Mouse (Mus musculus) heart, embryonic 15.5 days (tissue): Measurements from ENCODE around the gene Rad51d. TPM values are rescaled to one million over a fixed set of nuclear protein-coding genes. Genes with fewer than 3 reads are reported as not detected.
"Not testable (repeated sequence)": the region's sequence is repeated elsewhere in the genome, so short reads cannot be mapped to it uniquely, and the experiment has no call there.

Source experiments
- ATAC-seq: fragments of 200-750 bp; cut with Nextera tagmentation; replicated peaks from 2 replicates; pipeline ENCODE4 v1.8.0; 2017; ENCODE audit warnings: low read depth, moderate TSS enrichment; ENCODE audit not compliant: insufficient number of reproducible peaks, insufficient read depth, low FRiP score
- H3K27ac ChIP-seq: fragments of 300-500 bp; sonication (generic); 2 replicates; pipeline ENCODE4 v1.5.1; 2015; ENCODE audit warnings: mild to moderate bottlenecking, inconsistent platforms
- H3K27me3 ChIP-seq: fragments of 300-500 bp; sonication (generic); 2 replicates; pipeline ENCODE4 v1.6.1; 2015; ENCODE audit warnings: inconsistent platforms
- H3K36me3 ChIP-seq: fragments of 300-500 bp; sonication (generic); 2 replicates; pipeline ENCODE4 v1.6.1; 2015; ENCODE audit warnings: mild to moderate bottlenecking, inconsistent platforms
- H3K4me1 ChIP-seq: fragments of 300-500 bp; sonication (generic); replicated peaks from 2 replicates; pipeline ENCODE4 v1.6.1; 2015; ENCODE audit warnings: inconsistent platforms
- H3K4me2 ChIP-seq: fragments of 300-500 bp; sonication (generic); 2 replicates; pipeline ENCODE4 v1.6.1; 2015; ENCODE audit warnings: inconsistent platforms, mild to moderate bottlenecking, moderate library complexity
- H3K4me3 ChIP-seq: fragments of 300-500 bp; sonication (generic); 2 replicates; pipeline ENCODE4 v1.5.1; 2015; ENCODE audit warnings: mild to moderate bottlenecking, inconsistent platforms
- H3K9ac ChIP-seq: fragments of 300-500 bp; sonication (generic); 2 replicates; pipeline ENCODE4 v1.6.1; 2015; ENCODE audit warnings: mild to moderate bottlenecking, inconsistent platforms
- H3K9me3 ChIP-seq: fragments of 300-500 bp; sonication (generic); replicated peaks from 2 replicates; pipeline ENCODE4 v1.6.1; 2016; ENCODE audit warnings: inconsistent platforms
- WGBS: fragments of 180-500 bp; shearing (Covaris S2); methylation state at CpG from one replicate; pipeline ENCODE4 v1.1.7; 2015; ENCODE audit warnings: mixed read lengths; 5-methylcytosine and 5-hydroxymethylcytosine counted together
- polyA plus RNA-seq: library from polyadenylated mRNA; unstranded; fragments of >200 nt; fragmentation: Nextera tagmentation; extraction: Ambion mirVana; gene quantifications from 2 replicates; pipeline ENCODE4 v1.2.1, GENCODE M21; 2015

Rad51d gene
- polyA plus RNA-seq, 1 experiment from 2014 or later: 11.9 TPM

DNA sequence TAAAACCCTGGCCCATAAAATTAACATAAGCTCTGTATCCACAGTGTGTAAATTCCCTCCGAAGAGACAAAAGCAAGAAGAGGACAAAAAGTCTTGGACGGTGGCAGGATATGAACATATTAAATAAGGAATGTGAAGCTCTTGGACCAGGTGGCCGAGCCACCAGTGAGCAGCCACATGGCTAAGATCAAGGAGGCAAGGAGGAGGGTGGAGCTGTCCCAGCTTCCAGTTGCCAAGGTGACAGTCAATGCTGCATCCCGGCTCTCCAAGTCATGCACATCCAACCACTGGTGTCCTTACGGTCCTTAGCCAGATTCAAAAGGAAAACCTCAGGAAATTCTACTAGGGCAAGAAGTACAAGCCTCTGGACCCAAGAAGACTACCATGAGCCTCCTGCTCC lies 51.9 kb downstream of the Rad51d start:
- Histone ChIP-seq H3K9me3 (no peaks in the 10 kb centered on the region), H3K27ac (no peak overlapping the region), H3K4me3 (no peak overlapping the region), H3K27me3 (no peaks in the 10 kb centered on the region), H3K4me2 (no peak overlapping the region), H3K4me1 (no peaks in the 10 kb centered on the region), H3K9ac (no peak overlapping the region), H3K36me3 (no peaks in the 10 kb centered on the region)
- no peak for ATAC-seq
- 56% methylated on average over 5 of the region's 5 CpGs for WGBS

DNA sequence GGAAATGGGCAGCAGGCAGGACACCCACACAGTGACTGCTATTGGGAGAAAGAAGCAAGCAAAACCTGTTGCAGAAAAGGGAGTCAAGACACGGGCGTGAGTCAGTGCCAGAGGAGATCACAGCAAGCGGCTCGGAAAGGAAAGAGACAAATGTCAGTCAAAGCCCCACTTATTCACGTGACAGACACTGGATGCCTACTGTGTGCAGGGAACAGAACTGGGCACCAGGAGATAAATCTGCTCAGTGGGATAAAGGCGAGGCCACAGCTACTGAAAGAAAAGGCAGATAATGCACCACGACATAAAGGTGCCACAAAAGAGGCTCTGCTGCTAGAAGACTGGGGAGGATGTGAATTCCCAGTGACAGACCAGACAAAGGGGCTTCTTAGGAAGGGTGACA lies 52.6 kb downstream of the Rad51d start:
- Histone ChIP-seq H3K27me3 (no peaks in the 10 kb centered on the region), H3K4me1 (no peaks in the 10 kb centered on the region), H3K27ac (no peak overlapping the region), H3K4me3 (no peak overlapping the region), H3K9me3 (no peaks in the 10 kb centered on the region), H3K4me2 (no peak overlapping the region), H3K36me3 (no peaks in the 10 kb centered on the region), H3K9ac (no peak overlapping the region)
- WGBS: 62% methylated on average over 7 of the region's 7 CpGs
- no peak for ATAC-seq

GRCm38 (mm10) chr11:82837192-82837591 lies 53.2 kb downstream of the Rad51d start:
- Histone ChIP-seq H3K4me3 (no peak overlapping the region), H3K36me3 (no peaks in the 10 kb centered on the region), H3K4me2 (no peak overlapping the region), H3K9me3 (no peaks in the 10 kb centered on the region), H3K27ac (no peak overlapping the region), H3K27me3 (no peaks in the 10 kb centered on the region), H3K4me1 (no peaks in the 10 kb centered on the region), H3K9ac (no peak overlapping the region)
- WGBS: 67% methylated on average over 7 of the region's 7 CpGs
- ATAC-seq: no peak

- no peaks in the 10 kb centered on the region for H3K9me3 ChIP-seq
- no peak overlapping the region for H3K4me2 ChIP-seq
- ATAC-seq: no peak
- H3K36me3 ChIP-seq: no peaks in the 10 kb centered on the region
- H3K4me3 ChIP-seq: no peak overlapping the region
- H3K9ac ChIP-seq: no peak overlapping the region
- WGBS: 71% methylated on average over 11 of the region's 11 CpGs
- H3K27ac ChIP-seq: no peak overlapping the region
- H3K4me1 ChIP-seq: peaks cover 12% of the 10 kb centered on the region
- H3K27me3 ChIP-seq: no peaks in the 10 kb centered on the region
Observed at GRCm38 (mm10) chr11:82835616-82836432, 54.6 kb downstream of the Rad51d start.

- H3K9ac ChIP-seq, H3K4me3 ChIP-seq, ATAC-seq, H3K4me2 ChIP-seq, H3K27me3 ChIP-seq, H3K27ac ChIP-seq, H3K36me3 ChIP-seq, H3K9me3 ChIP-seq: not testable (repeated sequence)
- peaks cover 15% of the 10 kb centered on the region for H3K4me1 ChIP-seq
- WGBS: 83% methylated on average over 7 of the region's 7 CpGs
Observed at GRCm38 (mm10) chr11:82834359-82834758, 56.1 kb downstream of the Rad51d start.

DNA sequence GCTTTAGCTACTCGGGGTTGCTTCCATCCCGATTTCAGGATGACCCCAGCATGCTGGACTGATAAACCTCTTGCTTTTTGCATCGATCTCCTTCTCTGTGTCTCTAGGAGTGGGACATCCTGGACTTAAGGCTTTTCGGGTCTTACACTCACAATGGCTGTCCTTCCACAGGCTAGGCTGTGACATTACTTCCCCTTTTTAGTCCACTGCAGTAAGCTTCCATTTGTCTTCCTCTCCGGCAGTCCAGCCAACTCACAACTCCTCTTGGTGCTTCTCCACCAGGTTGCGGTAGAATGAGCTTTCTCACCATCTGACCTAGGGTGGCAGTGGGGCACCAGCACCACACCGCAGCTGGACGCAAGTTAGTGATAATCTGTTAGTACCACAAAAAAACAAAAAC lies 56.5 kb downstream of the Rad51d start:
- H3K9me3 ChIP-seq: no peaks in the 10 kb centered on the region
- no peak overlapping the region for H3K9ac ChIP-seq
- H3K36me3 ChIP-seq: no peaks in the 10 kb centered on the region
- 86% methylated on average over 8 of the region's 8 CpGs for WGBS
- no peak overlapping the region for H3K4me3 ChIP-seq
- H3K27ac ChIP-seq: no peak overlapping the region
- H3K4me2 ChIP-seq: no peak overlapping the region
- no peak for ATAC-seq
- H3K27me3 ChIP-seq: no peaks in the 10 kb centered on the region
- peaks cover 15% of the 10 kb centered on the region for H3K4me1 ChIP-seq

- not testable (repeated sequence) for H3K4me3 ChIP-seq, H3K27ac ChIP-seq, H3K9ac ChIP-seq, ATAC-seq, H3K9me3 ChIP-seq, H3K4me2 ChIP-seq, H3K27me3 ChIP-seq, H3K36me3 ChIP-seq
- H3K4me1 ChIP-seq: peaks cover 15% of the 10 kb centered on the region
- 74% methylated on average over 10 of the region's 10 CpGs for WGBS
Observed at GRCm38 (mm10) chr11:82832402-82832801, 58.0 kb downstream of the Rad51d start.

GRCm38 (mm10) chr11:82831008-82831893 lies 59.2 kb downstream of the Rad51d start:
- Histone ChIP-seq H3K27ac (peak overlapping the region; percentile 29; the same call in 1 of the 2 replicates), H3K4me1 (peaks cover 15% of the 10 kb centered on the region), H3K4me3 (no peak overlapping the region), H3K36me3 (no peaks in the 10 kb centered on the region), H3K27me3 (no peaks in the 10 kb centered on the region), H3K4me2 (peak overlapping the region; percentile 43), H3K9me3 (no peaks in the 10 kb centered on the region), H3K9ac (no peak overlapping the region)
- no peak for ATAC-seq
- 17% methylated on average over 10 of the region's 10 CpGs for WGBS

DNA sequence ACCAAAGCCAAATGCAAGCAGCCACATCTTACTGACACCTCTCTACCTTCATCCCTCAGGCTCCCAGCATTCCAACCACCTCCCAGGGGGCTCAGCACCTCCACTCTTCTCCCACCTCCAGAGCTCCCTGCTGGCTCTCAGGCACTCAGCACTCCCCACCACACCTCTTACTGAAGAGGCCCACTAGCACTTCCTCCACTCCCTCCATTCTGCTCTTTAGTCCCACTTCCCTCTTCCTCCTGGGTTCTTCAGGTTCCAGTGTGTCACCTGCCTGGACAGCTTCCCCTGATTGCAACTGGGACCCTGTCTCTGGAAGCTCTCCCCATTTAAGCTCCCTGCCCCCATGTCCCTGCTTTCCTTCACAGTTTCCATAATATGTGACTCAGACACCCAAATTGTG lies 63.6 kb downstream of the Rad51d start:
- no peak overlapping the region for H3K4me2 ChIP-seq
- H3K27ac ChIP-seq: no peak overlapping the region
- H3K9me3 ChIP-seq: no peaks in the 10 kb centered on the region
- no peaks in the 10 kb centered on the region for H3K36me3 ChIP-seq
- ATAC-seq: no peak
- H3K27me3 ChIP-seq: no peaks in the 10 kb centered on the region
- H3K4me3 ChIP-seq: no peak overlapping the region
- peaks cover 12% of the 10 kb centered on the region for H3K4me1 ChIP-seq
- no peak overlapping the region for H3K9ac ChIP-seq
